Comparison of ENCODE assay signal across 6 mouse cellular contexts in genomic region chr6:29390500-29390899, GRCm38 (mm10). TPM values are rescaled to one million over a fixed set of nuclear protein-coding genes. Genes with fewer than 3 reads are reported as not detected.
"Had no signal": no experiment of that assay in that cellular context is flagged by ENCODE, and none has a peak within 500 bp of the region (broad histone marks: within the 10 kb centered on the region; RNA-seq: fewer than 3 reads in every experiment).

No protein-coding gene starts in this region.

RNA-seq across cellular contexts. Expression of gene Opn1sw, which starts 2.2 kb away (rescaled TPM):
- total RNA-seq: megakaryocyte progenitor cell, adult 5-6 weeks; megakaryocyte, adult 5-6 weeks; megakaryocyte-erythroid progenitor cell, adult 5-6 weeks; monocyte, adult 5-6 weeks had no signal
- polyA plus RNA-seq: liver, embryonic 13.5 days; macrophage had no signal

RNA-seq across cellular contexts. Expression of gene Ccdc136, which starts 5.6 kb away (rescaled TPM):
- total RNA-seq: megakaryocyte progenitor cell, adult 5-6 weeks; megakaryocyte-erythroid progenitor cell, adult 5-6 weeks had no signal
- polyA plus RNA-seq: macrophage had no signal

RNA-seq across cellular contexts. Expression of gene Flnc, which starts 42.6 kb away (rescaled TPM):
- total RNA-seq: megakaryocyte progenitor cell, adult 5-6 weeks; megakaryocyte, adult 5-6 weeks; megakaryocyte-erythroid progenitor cell, adult 5-6 weeks; monocyte, adult 5-6 weeks had no signal
- polyA plus RNA-seq: macrophage had no signal
